Mouse (Mus musculus): Measurements from ENCODE around the gene Fam71d.

Fam71d gene

GRCm38 (mm10) chr12:78773211-78773610 lies 81.9 kb downstream of the Fam71d start:
- no peak for DNase-seq (ENCODE audit: low read depth)

GRCm38 (mm10) chr12:78777916-78778315 lies 86.6 kb downstream of the Fam71d start:
- no peak for DNase-seq (ENCODE audit: low read depth)

GRCm38 (mm10) chr12:78778423-78779067 lies 87.2 kb downstream of the Fam71d start:
- DNase-seq (ENCODE audit: low read depth) = no peak
